Mouse (Mus musculus): ENCODE measurements around the gene Epb41l2. TPM values are rescaled to one million over a fixed set of nuclear protein-coding genes. Genes with fewer than 3 reads are reported as not detected.

Gene Epb41l2
- total RNA-seq, 1 experiment from 2014 or later: 58.3 TPM

DNA sequence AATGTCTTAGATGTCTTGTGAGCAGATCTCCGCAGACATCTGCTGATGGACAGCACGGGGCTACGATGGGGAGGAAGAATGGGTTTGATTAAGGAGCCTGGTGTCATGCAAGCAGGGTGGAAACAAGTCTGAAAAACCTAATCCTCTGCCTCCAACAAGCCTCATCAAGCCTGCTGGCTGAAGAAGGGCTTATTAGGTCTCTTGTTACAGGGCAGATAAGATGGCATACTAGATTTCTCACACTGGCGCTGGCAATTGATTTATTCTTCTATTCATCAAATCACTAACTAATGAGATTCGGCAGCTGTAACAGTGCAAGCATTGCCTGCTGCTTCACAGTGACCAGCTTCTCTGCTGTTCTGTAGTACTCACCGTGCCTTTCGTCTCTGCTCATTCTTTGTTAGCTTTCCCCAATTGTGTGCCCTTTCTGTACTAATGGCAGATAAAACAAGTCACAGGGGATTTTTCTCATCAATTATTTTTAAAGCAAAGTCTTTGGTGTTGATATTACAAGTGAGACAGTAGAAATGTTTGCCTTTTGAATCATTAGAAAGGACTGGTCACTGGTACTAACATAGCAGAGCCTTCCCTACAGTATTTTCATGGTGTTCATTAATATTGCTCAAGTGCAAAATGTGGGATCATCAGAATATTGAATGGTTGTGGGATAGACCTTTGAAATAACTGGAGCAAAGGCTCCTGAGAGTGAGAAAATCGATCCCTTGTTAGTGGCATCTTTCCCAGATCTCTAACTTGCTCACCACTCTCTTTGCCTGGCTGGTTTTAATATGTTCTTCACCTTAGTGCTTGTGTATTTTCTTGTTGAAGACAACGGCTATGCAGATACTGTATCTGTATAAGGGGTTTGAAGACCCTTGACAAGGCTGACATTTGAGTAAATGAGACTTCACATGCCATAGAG lies 212.0 kb downstream of the Epb41l2 start:
- ATAC-seq (replicated peaks in 1 of 2; ENCODE audit: insufficient read depth in 1 of 2, low FRiP score in 2 of 2, low TSS enrichment in 1 of 2, low read depth in 1 of 2, poor library complexity in 2 of 2, severe bottlenecking in 2 of 2): no peak

Other genes with a start within 250 kb of the Epb41l2 start
- 64.8 and 86.1 TPM in 2 replicates for gene Akap7, start 51.9 kb upstream of the Epb41l2 start, total RNA-seq (2017)
- gene Smlr1, start 176.5 kb downstream of the Epb41l2 start, total RNA-seq (2017): not detected in 2 replicates